13 mouse cellular contexts compared by ENCODE assay signal in genomic region chr1:92405131-92405530, GRCm38 (mm10).
DNase-seq lines count a peak whose midpoint lies in the region; ATAC-seq and TF ChIP-seq lines count a peak whose summit lies in the region.
"Had no signal": no experiment of that assay in that cellular context is flagged by ENCODE, and none has a peak within 500 bp of the region (broad histone marks: within the 10 kb centered on the region; RNA-seq: fewer than 3 reads in every experiment).

No protein-coding gene starts in this region.

- no peak for TF ChIP-seq EP300 in lung, postnatal 0 days (IDR thresholded peaks at IDR 0.05)

- TF ChIP-seq CTCF in lung, postnatal 0 days (IDR thresholded peaks at IDR 0.05): peak; percentile 36; the same call in 1 of the 2 replicates
- TF ChIP-seq CTCF in midbrain, postnatal 0 days (IDR thresholded peaks at IDR 0.05): peak; percentile 63

- H3K4me3 ChIP-seq in lung, postnatal 0 days (ENCODE audit: low read depth, low read length): no peak overlapping the region
- no peak overlapping the region for H3K4me3 ChIP-seq in midbrain, postnatal 0 days (ENCODE audit: low read depth, low read length)
- H3K4me3 ChIP-seq: heart, embryonic 15.5 days; myocyte had no signal

- no peaks in the 10 kb centered on the region for H3K9me3 ChIP-seq in lung, postnatal 0 days (ENCODE audit: low read length)
- no peaks in the 10 kb centered on the region for H3K9me3 ChIP-seq in midbrain, postnatal 0 days (ENCODE audit: low read length)
- H3K9me3 ChIP-seq: heart, embryonic 15.5 days had no signal

- ATAC-seq in lung, postnatal 0 days: no peak
- ATAC-seq in midbrain, postnatal 0 days (ENCODE audit: low FRiP score): no peak

- H3K4me1 ChIP-seq in lung, postnatal 0 days (ENCODE audit: insufficient read depth, low read depth, low read length): no peaks in the 10 kb centered on the region
- H3K4me1 ChIP-seq in midbrain, postnatal 0 days (ENCODE audit: insufficient read depth, low read length): no peaks in the 10 kb centered on the region
- H3K4me1 ChIP-seq: heart, embryonic 15.5 days had no signal

- no peaks in the 10 kb centered on the region for H3K27me3 ChIP-seq in lung, postnatal 0 days (replicated peaks; ENCODE audit: insufficient read depth, low read length)
- H3K27me3 ChIP-seq in midbrain, postnatal 0 days (ENCODE audit: insufficient read depth, low read length): no peaks in the 10 kb centered on the region
- H3K27me3 ChIP-seq: heart, embryonic 15.5 days had no signal

- DNase-seq in heart, postnatal 14 days: peak; percentile 6 to 16
- no peak for DNase-seq in heart, adult 8-10 months (ENCODE audit: low spot score)
- peak; percentile 39 for DNase-seq in lung, postnatal 0 days (ENCODE audit: low spot score)
- no peak for DNase-seq in lung, postnatal 4 days
- peak; percentile 49 for DNase-seq in brain, adult 2 months (ENCODE audit: low read depth, low spot score)
- peak; percentile 35 for DNase-seq in midbrain, postnatal 0 days (ENCODE audit: low spot score)
- DNase-seq in adrenal gland, postnatal 14 days: no peak
- DNase-seq: cerebellum, postnatal 14 days; kidney, adult 2 months; left cerebral cortex, postnatal 4 days; lung, embryonic 14.5 days had no signal

- H3K36me3 ChIP-seq in lung, postnatal 0 days (ENCODE audit: insufficient read depth, low read length): no peaks in the 10 kb centered on the region
- no peaks in the 10 kb centered on the region for H3K36me3 ChIP-seq in midbrain, postnatal 0 days (ENCODE audit: insufficient read depth, low read length)
- H3K36me3 ChIP-seq: heart, embryonic 15.5 days had no signal

- 73% methylated on average over 5 of the region's 5 CpGs for WGBS in lung, postnatal 0 days
- 63% methylated on average over 5 of the region's 5 CpGs for WGBS in midbrain, postnatal 0 days

- no peak overlapping the region for H3K27ac ChIP-seq in lung, postnatal 0 days (ENCODE audit: low read length)
- H3K27ac ChIP-seq in midbrain, postnatal 0 days (ENCODE audit: low read depth, low read length): no peak overlapping the region
- H3K27ac ChIP-seq: heart, embryonic 15.5 days had no signal

- intact Hi-C loops in heart, postnatal 14 days (cut with DNase I): no loop called here

- no peak overlapping the region for H3K4me2 ChIP-seq in lung, postnatal 0 days (replicated peaks; ENCODE audit: low read depth, low read length)
- H3K4me2 ChIP-seq in midbrain, postnatal 0 days (ENCODE audit: low read depth, low read length, poor library complexity, severe bottlenecking): no peak overlapping the region
- H3K4me2 ChIP-seq: heart, embryonic 15.5 days; lung, embryonic 14.5 days had no signal

- no peak overlapping the region for H3K9ac ChIP-seq in lung, postnatal 0 days (replicated peaks; ENCODE audit: low read depth)
- no peak overlapping the region for H3K9ac ChIP-seq in midbrain, postnatal 0 days (replicated peaks; ENCODE audit: low read length, poor library complexity, severe bottlenecking)
- H3K9ac ChIP-seq: heart, embryonic 15.5 days; lung, embryonic 14.5 days had no signal

Comparison
In these comparisons a context has a peak if more than half of its experiments do, and no peak if none do; other contexts are left out.
1. DNase-seq: peak in heart, postnatal 14 days (2 of 2), lung, postnatal 0 days (single experiment), brain, adult 2 months (single experiment) and midbrain, postnatal 0 days (single experiment); none in heart, adult 8-10 months (single experiment), lung, postnatal 4 days (0 of 2) and adrenal gland, postnatal 14 days (single experiment).